Mouse (Mus musculus): Measurements from ENCODE around the gene Arl6ip4.
A peak's percentile ranks its signal among the peaks of the same experiment; 100 is the strongest.

Gene Arl6ip4

DNA sequence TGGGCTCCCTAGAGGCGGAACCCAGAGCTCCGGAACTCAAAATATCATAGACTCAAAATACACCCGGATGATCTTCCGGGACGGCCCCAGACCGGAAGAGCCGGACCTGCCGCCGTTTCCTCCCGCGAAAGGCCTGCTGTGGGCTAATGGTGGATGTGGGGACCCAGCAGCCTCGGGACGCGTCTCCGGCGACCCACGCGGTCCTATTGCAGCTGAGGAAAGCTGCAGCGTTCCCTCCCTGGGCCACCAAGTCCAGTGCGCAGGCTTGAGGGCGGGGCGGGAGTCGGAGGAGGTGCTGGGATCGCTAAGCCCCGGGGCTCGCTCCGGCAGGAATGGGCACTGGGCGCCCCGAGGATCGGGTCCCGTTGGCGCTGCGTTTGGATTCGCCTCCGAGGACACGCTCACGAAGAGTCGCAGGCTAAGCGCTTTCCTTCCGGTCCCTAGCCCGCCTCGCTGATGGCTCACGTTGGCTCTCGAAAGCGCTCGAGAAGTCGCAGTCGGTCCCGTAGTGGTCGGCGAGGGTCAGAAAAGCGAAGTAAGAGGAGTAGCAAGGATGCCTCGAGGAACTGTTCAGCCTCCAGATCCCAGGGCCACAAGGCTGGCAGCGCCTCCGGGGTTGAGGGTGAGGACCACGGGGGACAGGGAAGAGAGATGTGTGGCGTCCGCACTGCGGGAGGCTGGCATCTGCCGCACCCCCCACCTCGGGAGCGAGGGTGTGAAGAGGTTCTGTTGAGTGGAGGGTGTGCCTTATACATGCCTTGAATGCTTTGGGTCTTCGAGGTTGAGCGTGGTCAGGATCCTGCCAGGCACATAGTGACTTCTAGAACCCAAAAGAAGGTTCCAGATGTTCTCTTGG, at the start of gene Arl6ip4:
Arl6ip4 (plus strand) TSS at position 100 of the 856 bp plus-strand sequence.
- peak; percentile 73 for DNase-seq

DNA sequence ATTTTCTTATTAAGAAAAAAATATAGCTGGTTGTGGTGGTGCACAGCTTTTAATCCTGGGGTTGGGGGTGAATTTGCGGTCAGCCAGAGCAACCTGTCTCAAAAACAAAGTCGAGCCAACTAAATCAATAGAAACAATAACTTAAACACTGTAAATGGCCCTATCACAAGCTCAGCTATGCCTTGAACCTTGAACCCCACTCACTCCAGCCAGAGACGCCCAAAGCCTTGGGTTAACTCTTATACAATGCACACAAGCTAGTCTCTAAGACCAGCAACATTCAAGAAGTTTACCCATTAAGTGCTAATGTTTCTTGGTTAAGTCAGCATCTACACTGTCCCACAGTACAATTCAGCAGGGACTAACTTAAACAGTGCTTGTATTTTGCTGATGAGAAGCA, 46.2 kb upstream of the Arl6ip4 start:
- DNase-seq = no peak

DNA sequence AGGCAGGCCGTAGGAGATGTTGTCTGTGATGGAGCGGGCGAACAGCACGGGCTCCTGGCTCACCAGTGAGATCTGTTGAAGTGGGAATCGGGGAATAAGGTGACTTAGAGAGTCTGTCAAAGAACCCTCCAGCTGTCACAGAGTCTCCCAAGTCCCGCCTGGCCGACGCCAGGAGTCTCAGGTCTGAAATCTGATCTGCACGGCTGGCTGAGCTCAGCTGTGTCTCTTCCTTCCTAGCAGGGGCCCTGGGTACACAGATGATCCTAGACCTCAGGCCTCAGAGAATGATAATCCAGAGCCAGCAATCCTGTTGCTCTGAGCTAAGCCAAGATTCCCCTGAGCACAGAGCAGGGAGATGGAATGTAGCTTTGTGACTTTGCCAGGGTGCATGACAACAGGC, 42.2 kb upstream of the Arl6ip4 start:
- DNase-seq = no peak

DNA sequence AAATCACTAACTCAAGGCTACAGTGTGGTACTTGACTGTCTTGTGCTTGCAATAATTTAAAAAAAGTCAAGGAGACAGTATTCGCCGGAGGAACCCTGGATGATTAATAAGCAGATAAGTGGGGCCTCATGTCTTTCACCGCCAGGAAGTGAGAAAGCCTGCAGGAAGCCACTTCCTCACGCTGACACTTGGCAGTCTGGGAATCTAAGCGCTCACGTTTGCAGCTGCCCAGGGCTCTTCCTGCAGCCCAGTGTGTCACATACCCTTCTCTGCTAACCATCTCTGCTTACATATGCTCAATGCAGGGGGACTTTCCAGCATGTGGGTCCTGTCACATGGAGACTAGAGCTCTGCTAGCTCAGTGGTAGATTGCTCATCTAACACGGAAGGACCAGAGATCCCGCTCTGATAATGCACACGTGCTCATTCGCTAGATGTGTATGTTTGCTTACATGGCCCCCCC, 41.0 kb upstream of the Arl6ip4 start:
- no peak for DNase-seq

DNA sequence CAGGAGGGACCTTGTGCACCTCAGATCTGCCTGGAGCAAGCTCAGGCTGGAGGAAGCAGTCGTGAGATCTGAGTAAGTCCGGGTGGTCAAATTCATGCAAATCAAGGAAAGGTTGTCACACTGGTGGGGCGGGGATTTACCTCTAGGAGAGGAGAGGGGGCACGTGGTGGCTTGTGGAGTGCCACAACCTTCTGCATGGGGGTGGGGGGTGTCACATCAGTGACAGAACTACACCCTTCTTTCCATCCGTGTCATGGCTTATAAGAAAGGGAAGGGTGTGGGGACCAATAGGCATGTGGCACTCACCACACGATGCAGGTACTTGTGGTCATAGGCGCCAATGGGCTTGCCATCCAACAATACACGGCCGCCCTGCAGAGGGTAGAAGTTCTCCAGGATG, 40.2 kb upstream of the Arl6ip4 start:
- no peak for DNase-seq

DNA sequence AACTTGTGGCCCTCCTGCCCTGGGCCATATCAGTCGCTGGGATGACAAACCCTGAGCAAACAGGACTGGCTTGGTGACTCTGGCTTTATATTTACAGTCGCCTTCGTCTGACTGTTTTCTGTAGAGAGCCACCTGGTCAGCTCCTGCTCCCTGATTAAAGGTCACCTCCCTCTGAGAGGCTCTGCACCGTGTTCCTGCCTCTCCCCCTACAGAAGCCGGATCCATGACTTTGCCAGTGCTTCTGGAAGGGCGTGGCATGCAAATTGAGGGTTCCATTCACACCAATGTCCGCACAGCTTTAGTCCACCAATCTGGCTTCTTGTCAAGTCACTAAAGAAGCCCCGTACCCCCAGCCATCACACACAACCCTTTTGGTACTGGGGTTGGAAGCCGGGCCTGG, 39.3 kb upstream of the Arl6ip4 start:
- DNase-seq = no peak

DNA sequence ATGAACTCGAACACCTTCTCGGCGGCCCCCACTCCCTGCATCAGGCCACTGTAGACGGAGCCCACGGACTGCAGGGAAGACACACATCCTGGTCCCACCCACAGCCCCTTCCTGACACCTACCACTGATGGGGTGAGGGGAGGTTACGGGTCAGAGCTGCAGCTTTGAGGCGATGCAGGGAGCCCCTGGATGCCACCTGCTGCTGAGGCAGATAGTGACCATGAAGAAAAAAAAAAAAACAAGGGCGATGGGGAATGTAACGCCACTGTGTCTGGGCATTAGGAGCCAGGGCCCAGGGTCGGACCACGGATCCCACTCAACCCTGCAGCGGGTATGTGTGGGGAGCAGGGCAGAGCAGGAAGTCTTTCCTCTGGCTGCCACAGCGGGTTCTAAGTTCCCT, 38.6 kb upstream of the Arl6ip4 start:
- no peak for DNase-seq

GRCm38 (mm10) chr5:124077856-124078460, 37.9 kb upstream of the Arl6ip4 start:
- DNase-seq = no peak

DNA sequence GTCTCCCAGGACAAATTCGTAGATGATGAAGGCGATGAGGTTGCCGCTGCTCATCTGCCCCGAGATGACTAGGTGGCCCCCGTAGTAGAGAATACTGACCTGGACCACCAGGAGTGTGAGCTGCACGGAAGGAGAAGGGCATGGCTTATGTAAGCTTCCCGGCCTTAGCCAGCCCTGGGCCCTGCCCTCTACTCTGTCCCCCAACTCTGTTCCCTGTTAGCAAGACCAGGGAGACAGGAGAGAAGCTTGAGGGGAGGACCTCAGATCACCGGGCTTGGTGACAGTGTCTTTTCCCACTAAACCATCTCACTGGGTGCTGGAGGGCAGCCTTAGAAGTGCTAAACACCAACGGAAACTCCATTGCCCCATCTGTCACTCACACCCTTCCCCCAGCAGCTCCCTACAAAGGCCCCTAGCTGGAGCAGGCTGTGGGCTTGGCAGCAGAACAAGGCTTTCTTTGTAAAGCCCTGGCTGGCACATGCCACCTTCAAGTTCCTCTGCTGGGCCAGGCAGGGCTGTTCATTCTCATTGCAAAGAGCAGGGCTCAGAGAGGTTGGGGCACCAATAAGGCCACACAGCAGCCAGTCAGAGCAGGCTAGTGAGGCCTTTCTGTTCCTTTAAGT, 37.0 kb upstream of the Arl6ip4 start:
- no peak for DNase-seq

GRCm38 (mm10) chr5:124079880-124080279, 36.0 kb upstream of the Arl6ip4 start:
- DNase-seq = no peak

DNA sequence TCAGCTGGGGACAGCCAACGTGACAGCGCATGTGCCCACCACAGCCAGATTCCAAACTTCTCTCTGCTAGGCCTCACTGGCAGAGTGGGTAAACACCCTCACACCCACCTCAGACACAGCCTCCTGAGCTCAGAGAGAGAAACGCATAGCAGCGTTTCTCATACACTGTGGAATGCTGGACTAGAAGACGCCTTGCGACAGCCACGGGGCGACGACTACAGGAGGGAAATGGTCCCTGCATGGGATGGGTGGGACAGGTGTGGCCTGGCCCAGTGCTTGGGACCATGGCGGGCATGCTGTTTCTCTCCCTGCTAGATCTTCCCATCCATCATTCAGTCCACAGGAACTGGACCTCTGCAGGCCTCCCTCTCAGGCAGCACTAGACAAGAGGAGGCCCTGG, 33.4 kb upstream of the Arl6ip4 start:
- DNase-seq = no peak

- no peak for DNase-seq
These were observed 32.8 kb upstream of the Arl6ip4 start for GRCm38 (mm10) chr5:124082941-124083688.

GRCm38 (mm10) chr5:124083850-124084587, 31.9 kb upstream of the Arl6ip4 start:
- peak; percentile 57 for DNase-seq

DNA sequence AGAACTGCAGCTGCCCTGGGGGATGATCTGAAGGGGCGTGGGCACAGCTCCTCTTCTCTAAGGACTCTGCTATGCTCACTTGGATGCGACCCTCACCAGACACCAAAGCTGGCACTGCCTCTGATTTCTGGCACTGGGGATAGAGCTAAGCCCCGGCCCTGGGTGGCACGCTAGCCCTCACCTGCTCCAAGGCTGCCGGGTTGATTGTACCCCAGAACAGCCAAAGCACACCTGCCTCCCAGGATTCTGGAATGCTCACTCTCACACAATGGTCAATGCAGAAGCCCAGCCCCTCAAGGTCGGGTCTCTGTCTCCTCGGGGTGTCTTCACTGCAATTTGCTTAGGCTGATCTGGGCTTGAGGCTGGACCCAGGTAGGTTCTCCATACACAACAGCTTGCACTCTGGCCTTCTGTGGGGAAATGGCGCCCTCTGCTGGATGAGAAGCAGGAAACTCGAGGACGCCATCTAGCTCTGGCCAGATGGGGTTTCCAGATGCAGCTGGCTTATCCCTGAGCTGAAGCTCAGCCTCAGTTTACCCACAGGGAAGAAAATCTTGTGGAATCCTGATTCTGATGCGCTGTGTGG, 31.2 kb upstream of the Arl6ip4 start:
- peak; percentile 84 for DNase-seq

DNA sequence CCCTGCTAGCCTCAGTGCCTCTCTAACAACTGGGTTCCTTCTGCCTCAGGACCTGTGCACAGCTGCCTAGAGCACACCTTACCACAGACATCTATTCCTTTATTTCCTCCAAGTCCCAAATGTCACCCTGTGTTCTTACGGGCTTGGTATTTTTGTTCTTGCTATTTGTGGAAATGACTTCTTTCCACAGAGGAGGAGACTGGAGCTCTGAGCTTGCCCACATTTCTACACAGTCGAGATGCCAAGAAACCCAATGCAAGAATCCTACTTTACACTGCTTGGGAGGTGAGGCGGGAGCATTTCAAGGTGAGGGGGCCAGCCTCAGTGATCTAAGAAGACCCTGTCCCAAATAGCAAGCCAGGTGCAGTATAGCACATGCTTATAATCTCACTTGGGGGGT, 30.4 kb upstream of the Arl6ip4 start:
- DNase-seq = no peak

GRCm38 (mm10) chr5:124086876-124087275, 29.0 kb upstream of the Arl6ip4 start:
- no peak for DNase-seq

- DNase-seq = no peak
These were observed 26.0 kb upstream of the Arl6ip4 start for GRCm38 (mm10) chr5:124089868-124090267.

GRCm38 (mm10) chr5:124091951-124092406, 23.9 kb upstream of the Arl6ip4 start:
- DNase-seq = no peak

GRCm38 (mm10) chr5:124093120-124093794, 22.6 kb upstream of the Arl6ip4 start:
- DNase-seq = peak; percentile 84

GRCm38 (mm10) chr5:124093852-124094604, 21.9 kb upstream of the Arl6ip4 start:
- DNase-seq = no peak
